Mouse (Mus musculus) embryonic facial prominence, embryonic 11.5 days (tissue): ENCODE results near the gene Gm19668. TPM values are rescaled to one million over a fixed set of nuclear protein-coding genes. Genes with fewer than 3 reads are reported as not detected.
"Not testable (repeated sequence)": the region's sequence is repeated elsewhere in the genome, so short reads cannot be mapped to it uniquely, and the experiment has no call there.

Experiments used
- ATAC-seq: fragments of 200-750 bp; cut with Nextera tagmentation; replicated peaks from 2 replicates; pipeline ENCODE4 v1.8.0; 2017; ENCODE audit warnings: low read depth; ENCODE audit not compliant: insufficient number of reproducible peaks, low FRiP score, low TSS enrichment
- DNase-seq: peaks from one replicate; pipeline ENCODE4 v3.0.0-alpha.2; 2015; ENCODE audit warnings: low spot score
- H3K27ac ChIP-seq: fragments of 300-500 bp; sonication (generic); replicated peaks from 2 replicates; pipeline ENCODE4 v1.5.1; 2014; ENCODE audit warnings: mild to moderate bottlenecking, low read depth, low read length, control low read depth
- H3K27me3 ChIP-seq: fragments of 300-500 bp; sonication (generic); 2 replicates; pipeline ENCODE4 v1.6.1; 2014; ENCODE audit warnings: mild to moderate bottlenecking, low read length, moderate library complexity, mixed read lengths; ENCODE audit not compliant: control insufficient read depth, insufficient read depth
- H3K36me3 ChIP-seq: fragments of 300-500 bp; sonication (generic); replicated peaks from 2 replicates; pipeline ENCODE4 v1.6.1; 2014; ENCODE audit warnings: low read depth, mild to moderate bottlenecking, low read length, moderate library complexity, mixed read lengths; ENCODE audit not compliant: control insufficient read depth, insufficient read depth
- H3K4me1 ChIP-seq: fragments of 300-500 bp; sonication (generic); 2 replicates; pipeline ENCODE4 v1.6.1; 2014; ENCODE audit warnings: low read length, mixed read lengths; ENCODE audit not compliant: control insufficient read depth, insufficient read depth
- H3K4me2 ChIP-seq: fragments of 300-500 bp; sonication (generic); 2 replicates; pipeline ENCODE4 v1.6.1; 2014; ENCODE audit warnings: low read depth, mild to moderate bottlenecking, control low read depth, low read length, moderate library complexity
- H3K4me3 ChIP-seq: fragments of 300-500 bp; sonication (generic); 2 replicates; pipeline ENCODE4 v1.5.1; 2014; ENCODE audit warnings: low read depth, low read length, control low read depth
- H3K9ac ChIP-seq: fragments of 300-500 bp; sonication (generic); replicated peaks from 2 replicates; pipeline ENCODE4 v1.6.1; 2014; ENCODE audit warnings: mild to moderate bottlenecking, control low read depth, low read length
- H3K9me3 ChIP-seq: fragments of 300-500 bp; sonication (generic); replicated peaks from 2 replicates; pipeline ENCODE4 v1.6.1; 2016; ENCODE audit warnings: mild to moderate bottlenecking, low read length, inconsistent platforms, mixed read lengths; ENCODE audit not compliant: control insufficient read depth
- WGBS: fragments of 180-500 bp; shearing (Covaris S2); extraction: QIAGEN DNeasy Blood & Tissue Kit; methylation state at CpG from one replicate; pipeline ENCODE4 v1.1.7; 2014; 5-methylcytosine and 5-hydroxymethylcytosine counted together
- polyA plus RNA-seq: library from polyadenylated mRNA; unstranded; fragments of >200 nt; fragmentation: Nextera tagmentation; extraction: Ambion mirVana; gene quantifications from 2 replicates; pipeline ENCODE4 v1.2.1, GENCODE M21; 2014

Gm19668 gene
- polyA plus RNA-seq, 1 experiment from 2014 or later, result not detected

DNA sequence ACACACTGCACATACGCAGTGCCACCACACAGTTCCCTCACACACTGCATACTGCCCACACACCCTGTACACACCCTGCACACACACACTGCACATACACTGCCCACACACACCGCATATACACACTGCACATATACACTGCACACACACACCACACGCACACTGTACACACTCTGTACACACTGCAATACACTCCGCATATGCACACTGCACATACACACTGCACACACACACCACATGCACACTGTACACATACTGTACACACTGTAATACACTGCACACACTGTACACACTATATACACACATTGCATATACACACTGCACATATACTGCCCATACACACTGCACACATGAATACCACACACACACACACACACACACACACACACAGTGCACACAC lies 19.6 kb upstream of the Gm19668 start:
- Histone ChIP-seq H3K4me1 (no peaks in the 10 kb centered on the region), H3K27ac (no peak overlapping the region), H3K4me2 (no peak overlapping the region), H3K36me3 (no peaks in the 10 kb centered on the region), H3K27me3 (no peaks in the 10 kb centered on the region), H3K4me3 (no peak overlapping the region), H3K9me3 (no peaks in the 10 kb centered on the region), H3K9ac (no peak overlapping the region)
- 93% methylated on average over 4 of the region's 4 CpGs for WGBS
- 0 out of 2 replicates have a peak, but pooled peaks have one; percentile 16 for ATAC-seq
- DNase-seq, result no peak

GRCm38 (mm10) chr10:77815514-77815913 lies 16.6 kb upstream of the Gm19668 start:
- WGBS, result 32% methylated on average over 5 of the region's 5 CpGs
- DNase-seq (peak; percentile 50), ATAC-seq (0 out of 2 replicates have a peak, but pooled peaks have one; percentile 60)
- Histone ChIP-seq H3K4me3 (no peak overlapping the region), H3K9me3 (no peaks in the 10 kb centered on the region), H3K4me1 (no peaks in the 10 kb centered on the region), H3K36me3 (no peaks in the 10 kb centered on the region), H3K4me2 (no peak overlapping the region), H3K27me3 (no peaks in the 10 kb centered on the region), H3K27ac (no peak overlapping the region), H3K9ac (no peak overlapping the region)

GRCm38 (mm10) chr10:77814382-77814781 lies 15.4 kb upstream of the Gm19668 start, which contains the start of gene Gm2696:
TSS of gene Gm2696 (plus strand) at chr10:77814682.
- no peak within 1 kb of the TSS for H3K4me2 ChIP-seq
- 54% methylated on average over 4 of the region's 4 CpGs for WGBS
- no peak within 1 kb of the TSS for H3K4me3 ChIP-seq
- DNase-seq (no peak), ATAC-seq (no peak)
- H3K27ac ChIP-seq, result no peak within 1 kb of the TSS
- H3K36me3 ChIP-seq, result no peaks in the 10 kb centered on the region
- no peaks in the 10 kb centered on the region for H3K4me1 ChIP-seq
- H3K9ac ChIP-seq, result no peak within 1 kb of the TSS
- no peaks in the 10 kb centered on the region for H3K27me3 ChIP-seq
- no peaks in the 10 kb centered on the region for H3K9me3 ChIP-seq

DNA sequence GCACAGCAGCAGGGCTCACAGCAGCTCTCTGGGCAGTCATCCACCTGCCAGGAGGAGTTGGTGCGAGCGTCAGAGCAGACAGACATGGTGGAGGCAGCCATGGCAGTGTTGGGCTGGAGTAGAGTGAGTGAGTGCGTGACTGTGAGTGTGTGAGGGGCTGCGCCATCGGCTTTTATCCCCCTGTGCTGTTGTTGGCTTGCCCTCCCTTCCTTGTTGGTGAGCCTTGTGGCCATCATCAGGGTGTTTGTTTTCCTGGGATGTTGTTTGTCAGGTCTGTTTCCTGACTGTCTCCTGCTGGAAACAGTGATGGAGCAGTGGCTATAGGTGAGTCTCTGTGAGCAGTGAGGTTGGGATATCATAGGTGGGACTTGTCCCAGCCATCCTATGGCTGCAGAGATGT lies 12.8 kb upstream of the Gm19668 start, which contains the start of gene Gm9507:
TSS of gene Gm9507 (minus strand) at position 101 of the 400 bp plus-strand sequence.
- H3K4me3 ChIP-seq, result no peak within 1 kb of the TSS
- no peaks in the 10 kb centered on the region for H3K4me1 ChIP-seq
- ATAC-seq (no peak), DNase-seq (no peak)
- H3K4me2 ChIP-seq, result no peak within 1 kb of the TSS
- H3K27me3 ChIP-seq, result no peaks in the 10 kb centered on the region
- 66% methylated on average over 5 of the region's 5 CpGs for WGBS
- H3K27ac ChIP-seq, result no peak within 1 kb of the TSS
- H3K36me3 ChIP-seq, result no peaks in the 10 kb centered on the region
- H3K9me3 ChIP-seq, result no peaks in the 10 kb centered on the region
- no peak within 1 kb of the TSS for H3K9ac ChIP-seq

DNA sequence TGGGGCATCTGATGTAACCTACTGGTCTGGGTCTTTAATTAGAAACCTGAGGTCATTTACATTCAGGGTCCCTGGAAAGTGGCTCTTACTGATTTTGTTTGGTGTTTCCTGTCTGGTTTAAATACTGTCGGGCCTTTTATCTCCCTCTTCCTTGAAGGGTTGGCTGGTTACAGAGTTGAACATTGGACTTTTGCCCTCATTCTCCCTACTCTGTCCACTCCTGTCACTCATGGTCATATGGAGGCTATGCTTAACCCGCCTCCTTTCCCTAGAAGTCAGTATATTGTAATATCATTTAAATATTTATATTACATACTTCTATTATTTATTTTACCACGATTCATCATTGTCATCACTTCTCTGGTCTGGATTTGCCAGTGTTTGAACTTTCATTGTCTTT lies 5.2 kb upstream of the Gm19668 start:
- Histone ChIP-seq H3K27ac (no peak overlapping the region), H3K9me3 (no peaks in the 10 kb centered on the region), H3K4me3 (no peak overlapping the region), H3K4me1 (no peaks in the 10 kb centered on the region), H3K9ac (no peak overlapping the region), H3K4me2 (no peak overlapping the region), H3K36me3 (no peaks in the 10 kb centered on the region), H3K27me3 (no peaks in the 10 kb centered on the region)
- ATAC-seq (no peak), DNase-seq (no peak)
- WGBS, result 82% methylated on average over 3 of the region's 3 CpGs

- DNase-seq, H3K27me3 ChIP-seq, H3K27ac ChIP-seq, H3K9ac ChIP-seq, H3K4me1 ChIP-seq, H3K4me2 ChIP-seq, H3K4me3 ChIP-seq, ATAC-seq, H3K36me3 ChIP-seq, H3K9me3 ChIP-seq: not testable (repeated sequence)
- WGBS, result 53% methylated on average over 2 of the region's 3 CpGs
Measured at GRCm38 (mm10) chr10:77798164-77798920, 591 bp downstream of the Gm19668 start.

DNA sequence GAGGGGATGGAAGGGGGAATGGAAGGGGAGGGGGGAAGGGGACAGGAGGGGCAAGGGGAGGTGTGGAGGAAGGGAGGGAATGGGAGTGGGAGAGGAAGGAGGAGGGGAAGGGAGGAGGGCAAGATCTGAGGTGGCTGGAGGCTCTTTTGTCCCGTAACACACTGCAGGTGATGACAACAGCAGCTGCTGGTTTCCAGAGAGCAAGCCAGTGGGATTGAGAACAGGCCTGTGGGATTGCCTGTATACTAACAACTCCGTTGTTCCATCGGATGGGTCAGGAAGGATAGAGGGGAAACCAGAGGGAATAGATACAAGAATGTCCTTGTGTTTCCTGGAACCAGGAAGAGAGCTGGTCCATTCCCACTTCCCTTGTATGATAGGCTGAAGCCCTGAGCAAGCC lies 1.3 kb downstream of the Gm19668 start:
- Histone ChIP-seq H3K36me3 (no peaks in the 10 kb centered on the region), H3K27ac (no peak overlapping the region), H3K4me2 (no peak overlapping the region), H3K9me3 (no peaks in the 10 kb centered on the region), H3K27me3 (no peaks in the 10 kb centered on the region), H3K4me1 (no peaks in the 10 kb centered on the region), H3K9ac (no peak overlapping the region), H3K4me3 (no peak overlapping the region)
- no peak for ATAC-seq
- 16% methylated on average over 3 of the region's 3 CpGs for WGBS
- DNase-seq, result no peak

GRCm38 (mm10) chr10:77794976-77795375 lies 4.0 kb downstream of the Gm19668 start, which contains the start of gene Gm9639:
TSS of gene Gm9639 (minus strand) at chr10:77795076.
- no peak within 1 kb of the TSS for H3K4me3 ChIP-seq
- H3K9ac ChIP-seq, result no peak within 1 kb of the TSS
- no peaks in the 10 kb centered on the region for H3K4me1 ChIP-seq
- H3K36me3 ChIP-seq, result no peaks in the 10 kb centered on the region
- H3K4me2 ChIP-seq, result no peak within 1 kb of the TSS
- WGBS, result 54% methylated on average over 2 of the region's 2 CpGs
- H3K27me3 ChIP-seq, result no peaks in the 10 kb centered on the region
- no peak within 1 kb of the TSS for H3K27ac ChIP-seq
- ATAC-seq (no peak), DNase-seq (no peak)
- no peaks in the 10 kb centered on the region for H3K9me3 ChIP-seq
